Mouse (Mus musculus) lung, postnatal 0 days (tissue): ENCODE results near the gene Tap2. TPM values are rescaled to one million over a fixed set of nuclear protein-coding genes. Genes with fewer than 3 reads are reported as not detected.

Source experiments
- ATAC-seq: fragments of 200-750 bp; cut with Nextera tagmentation; 2 replicates; pipeline ENCODE4 v1.8.0; 2017; ENCODE audit warnings: moderate library complexity
- DNase-seq: peaks from one replicate; pipeline ENCODE4 v3.0.0-alpha.2; 2016; ENCODE audit warnings: low spot score
- H3K27ac ChIP-seq: fragments of 300-500 bp; sonication (generic); 2 replicates; pipeline ENCODE4 v1.5.1; 2014; ENCODE audit warnings: antibody characterized with exemption, mild to moderate bottlenecking, low read length, mixed read lengths
- H3K27me3 ChIP-seq: fragments of 300-500 bp; sonication (generic); replicated peaks from 2 replicates; pipeline ENCODE4 v1.6.1; 2014; ENCODE audit warnings: low read length, mixed read lengths; ENCODE audit not compliant: insufficient read depth
- H3K36me3 ChIP-seq: fragments of 300-500 bp; sonication (generic); 2 replicates; pipeline ENCODE4 v1.6.1; 2014; ENCODE audit warnings: low read length, mixed read lengths; ENCODE audit not compliant: insufficient read depth
- H3K4me1 ChIP-seq: fragments of 300-500 bp; sonication (generic); 2 replicates; pipeline ENCODE4 v1.6.1; 2014; ENCODE audit warnings: antibody characterized with exemption, low read depth, low read length, mixed read lengths; ENCODE audit not compliant: insufficient read depth
- H3K4me2 ChIP-seq: fragments of 300-500 bp; sonication (generic); replicated peaks from 2 replicates; pipeline ENCODE4 v1.6.1; 2014; ENCODE audit warnings: low read depth, mild to moderate bottlenecking, low read length, moderate library complexity, mixed read lengths
- H3K4me3 ChIP-seq: fragments of 300-500 bp; sonication (generic); 2 replicates; pipeline ENCODE4 v1.5.1; 2014; ENCODE audit warnings: low read depth, low read length
- H3K9ac ChIP-seq: fragments of 300-500 bp; sonication (generic); replicated peaks from 2 replicates; pipeline ENCODE4 v1.6.1; 2014; ENCODE audit warnings: low read depth, mild to moderate bottlenecking
- H3K9me3 ChIP-seq: fragments of 300-500 bp; sonication (generic); 2 replicates; pipeline ENCODE4 v1.6.1; 2016; ENCODE audit warnings: low read length, mixed read lengths
- CTCF ChIP-seq: IDR thresholded peaks from 2 replicates; pipeline ENCODE4 v1.5.1; 2016; ENCODE audit warnings: antibody characterized with exemption, mild to moderate bottlenecking
- EP300 ChIP-seq: IDR thresholded peaks from 2 replicates; pipeline ENCODE4 v1.6.1; 2016; ENCODE audit warnings: antibody characterized with exemption, mild to moderate bottlenecking, control low read depth
- WGBS: fragments of 180-500 bp; shearing (Covaris S2); extraction: QIAGEN DNeasy Blood & Tissue Kit; methylation state at CpG from one replicate; pipeline ENCODE4 v1.1.7; 2014; 5-methylcytosine and 5-hydroxymethylcytosine counted together
- polyA plus RNA-seq: library from polyadenylated mRNA; unstranded; fragments of >200 nt; fragmentation: Nextera tagmentation; extraction: Ambion mirVana; gene quantifications from 2 replicates; pipeline ENCODE4 v1.2.1, GENCODE M21; 2015

Tap2 gene
- polyA plus RNA-seq, 1 experiment from 2014 or later: 23.9 TPM

DNA sequence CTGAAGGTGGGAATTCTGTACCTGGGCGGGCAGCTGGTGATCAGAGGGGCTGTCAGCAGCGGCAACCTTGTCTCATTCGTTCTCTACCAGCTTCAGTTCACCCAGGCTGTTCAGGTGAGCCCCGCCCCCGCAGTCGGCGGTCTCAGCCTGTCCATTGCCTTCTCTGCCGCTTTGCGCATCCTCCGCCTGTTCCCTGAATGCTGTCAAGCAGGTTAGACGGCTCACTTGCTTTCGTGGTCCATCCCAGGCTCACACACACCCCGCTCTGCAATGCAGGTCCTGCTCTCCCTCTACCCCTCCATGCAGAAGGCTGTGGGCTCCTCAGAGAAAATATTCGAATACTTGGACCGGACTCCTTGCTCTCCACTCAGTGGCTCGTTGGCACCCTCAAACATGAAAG, 10.5 kb upstream of the Tap2 start:
- Histone ChIP-seq H3K9me3 (no peaks in the 10 kb centered on the region), H3K4me2 (no peak overlapping the region), H3K36me3 (no peaks in the 10 kb centered on the region), H3K27me3 (0 out of 2 replicates have a peak, but pooled peaks cover 7% of the 10 kb centered on the region), H3K27ac (no peak overlapping the region), H3K9ac (no peak overlapping the region), H3K4me3 (no peak overlapping the region), H3K4me1 (peaks cover 5% of the 10 kb centered on the region; the same call in 1 of the 2 replicates)
- ATAC-seq (peak; percentile 10; the same call in 1 of the 2 replicates), DNase-seq (peak; percentile 24)
- WGBS: 22% methylated on average over 16 of the region's 16 CpGs
- TF ChIP-seq EP300 (no peak), CTCF (no peak)

DNA sequence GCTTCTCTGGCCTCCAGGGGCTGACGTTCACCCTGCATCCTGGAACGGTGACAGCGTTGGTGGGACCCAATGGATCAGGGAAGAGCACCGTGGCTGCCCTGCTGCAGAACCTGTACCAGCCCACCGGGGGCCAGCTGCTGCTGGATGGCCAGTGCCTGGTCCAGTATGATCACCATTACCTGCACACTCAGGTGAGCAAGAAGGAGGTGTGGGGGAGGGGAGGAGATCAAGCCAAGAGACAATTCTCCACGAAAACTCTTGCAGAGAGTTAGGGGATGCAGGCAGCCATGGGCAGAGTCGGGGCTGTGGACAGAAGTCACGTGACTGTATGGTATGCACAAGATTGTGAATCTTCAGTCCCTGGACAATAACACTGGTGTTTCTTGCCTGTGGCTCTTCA, 9.9 kb upstream of the Tap2 start:
- no peak for TF ChIP-seq EP300
- TF ChIP-seq CTCF: no peak
- no peak overlapping the region for H3K27ac ChIP-seq
- no peaks in the 10 kb centered on the region for H3K4me1 ChIP-seq
- no peak overlapping the region for H3K4me2 ChIP-seq
- H3K4me3 ChIP-seq: no peak overlapping the region
- 0 out of 2 replicates have a peak, but pooled peaks cover 7% of the 10 kb centered on the region for H3K27me3 ChIP-seq
- DNase-seq (no peak), ATAC-seq (no peak)
- H3K9ac ChIP-seq: no peak overlapping the region
- WGBS: 47% methylated on average over 8 of the region's 8 CpGs
- H3K36me3 ChIP-seq: no peaks in the 10 kb centered on the region
- no peaks in the 10 kb centered on the region for H3K9me3 ChIP-seq

DNA sequence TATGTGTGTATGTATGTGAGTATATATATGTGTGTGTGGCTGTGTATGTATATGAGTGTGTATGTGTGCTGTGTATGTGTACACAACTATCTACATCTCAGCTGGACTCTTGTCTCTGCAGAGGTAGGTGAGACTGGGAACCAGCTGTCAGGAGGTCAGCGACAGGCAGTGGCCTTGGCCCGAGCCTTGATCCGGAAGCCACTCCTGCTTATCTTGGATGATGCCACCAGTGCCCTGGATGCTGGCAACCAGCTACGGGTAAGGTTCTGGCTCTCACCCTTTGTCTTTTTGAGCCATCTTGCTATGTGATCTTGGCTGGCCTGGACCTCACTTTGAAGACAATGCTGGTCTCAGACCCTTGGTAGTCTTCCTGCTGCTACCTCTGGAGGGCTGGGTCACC, 8.6 kb upstream of the Tap2 start:
- Histone ChIP-seq H3K27ac (no peak overlapping the region), H3K27me3 (0 out of 2 replicates have a peak, but pooled peaks cover 7% of the 10 kb centered on the region)

DNA sequence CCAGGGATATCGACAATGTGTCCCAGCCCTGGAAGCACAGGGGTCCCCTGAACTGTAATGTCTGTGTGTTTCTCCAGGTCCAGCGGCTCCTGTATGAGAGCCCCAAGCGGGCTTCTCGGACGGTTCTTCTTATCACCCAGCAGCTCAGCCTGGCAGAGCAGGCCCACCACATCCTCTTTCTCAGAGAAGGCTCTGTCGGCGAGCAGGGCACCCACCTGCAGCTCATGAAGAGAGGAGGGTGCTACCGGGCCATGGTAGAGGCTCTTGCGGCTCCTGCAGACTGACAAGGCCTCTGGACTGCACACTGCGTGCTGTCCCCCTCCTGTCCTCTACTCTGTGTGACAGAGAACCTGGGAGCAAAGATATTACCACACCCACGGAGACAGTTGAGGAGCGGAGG, 6.8 kb upstream of the Tap2 start:
- DNase-seq: no peak
- TF ChIP-seq EP300 (no peak), CTCF (no peak)
- H3K36me3 ChIP-seq: no peaks in the 10 kb centered on the region
- H3K27ac ChIP-seq: no peak overlapping the region
- H3K4me2 ChIP-seq: no peak overlapping the region
- no peaks in the 10 kb centered on the region for H3K4me1 ChIP-seq
- H3K9ac ChIP-seq: no peak overlapping the region
- 0 out of 2 replicates have a peak, but pooled peaks cover 7% of the 10 kb centered on the region for H3K27me3 ChIP-seq
- WGBS: 47% methylated on average over 12 of the region's 12 CpGs
- ATAC-seq: no peak
- no peak overlapping the region for H3K4me3 ChIP-seq
- H3K9me3 ChIP-seq: no peaks in the 10 kb centered on the region

More for the DNA sequence above, 8.6 kb upstream of the Tap2 start:
- Histone ChIP-seq H3K4me3 (no peak overlapping the region), H3K9me3 (no peaks in the 10 kb centered on the region), H3K9ac (no peak overlapping the region), H3K4me2 (no peak overlapping the region), H3K36me3 (no peaks in the 10 kb centered on the region), H3K4me1 (no peaks in the 10 kb centered on the region)
- WGBS: 92% methylated on average over 4 of the region's 4 CpGs
- ATAC-seq (no peak), DNase-seq (no peak)
- no peak for TF ChIP-seq EP300
- no peak for TF ChIP-seq CTCF

DNA sequence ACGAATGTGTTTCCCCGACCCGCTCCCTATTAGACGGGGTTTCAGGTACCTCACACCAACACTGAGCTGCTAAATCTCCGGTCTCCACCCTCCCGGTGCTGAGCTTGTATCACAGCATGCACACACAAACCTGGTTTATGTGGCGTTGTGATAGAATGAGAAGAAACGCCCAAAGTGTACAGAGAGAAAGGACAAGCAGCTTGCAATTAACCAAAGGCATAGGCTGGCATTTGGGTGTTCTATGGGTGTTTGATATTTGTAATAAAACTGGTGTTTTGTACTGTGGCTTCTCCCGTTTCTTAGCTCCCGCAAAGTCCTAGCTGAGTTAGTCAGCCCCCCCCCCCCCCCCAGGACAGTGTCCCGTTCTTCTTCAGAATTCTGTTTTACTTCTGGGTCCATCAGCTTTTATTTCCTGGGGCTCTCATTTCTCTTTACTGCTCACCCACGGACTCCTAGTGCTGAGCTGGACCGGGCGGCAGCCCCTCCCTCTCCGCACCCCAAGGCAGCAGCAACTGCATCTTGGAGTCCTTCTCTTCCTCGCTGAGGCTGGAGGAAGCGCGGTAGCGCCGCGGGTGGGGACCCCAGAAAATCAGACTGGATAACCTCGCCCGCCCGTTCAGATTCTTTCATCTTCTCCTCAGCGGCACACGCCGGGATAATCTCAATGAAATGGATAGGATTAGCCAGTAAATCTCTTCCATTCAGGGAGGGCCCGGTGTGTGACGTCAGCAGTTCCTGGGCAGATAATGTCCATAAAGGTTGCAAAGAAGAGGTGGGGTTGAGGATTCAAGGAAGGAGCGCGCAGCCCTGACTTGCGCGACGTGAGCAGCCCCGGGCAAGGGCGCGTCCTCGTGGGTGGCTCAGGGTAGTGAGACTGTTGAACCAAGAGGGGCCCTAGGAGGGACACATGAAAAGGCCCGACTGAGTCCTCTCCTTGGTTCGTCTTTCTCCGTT, 6.1 kb upstream of the Tap2 start, which contains the start of gene Psmb8:
Gene Psmb8, plus strand, starts transcription at position 781 of the 954 bp plus-strand sequence.
- DNase-seq: peak; percentile 97
- 8% methylated on average over 40 of the region's 41 CpGs for WGBS
- no peak within 1 kb of the TSS for H3K27ac ChIP-seq

DNA sequence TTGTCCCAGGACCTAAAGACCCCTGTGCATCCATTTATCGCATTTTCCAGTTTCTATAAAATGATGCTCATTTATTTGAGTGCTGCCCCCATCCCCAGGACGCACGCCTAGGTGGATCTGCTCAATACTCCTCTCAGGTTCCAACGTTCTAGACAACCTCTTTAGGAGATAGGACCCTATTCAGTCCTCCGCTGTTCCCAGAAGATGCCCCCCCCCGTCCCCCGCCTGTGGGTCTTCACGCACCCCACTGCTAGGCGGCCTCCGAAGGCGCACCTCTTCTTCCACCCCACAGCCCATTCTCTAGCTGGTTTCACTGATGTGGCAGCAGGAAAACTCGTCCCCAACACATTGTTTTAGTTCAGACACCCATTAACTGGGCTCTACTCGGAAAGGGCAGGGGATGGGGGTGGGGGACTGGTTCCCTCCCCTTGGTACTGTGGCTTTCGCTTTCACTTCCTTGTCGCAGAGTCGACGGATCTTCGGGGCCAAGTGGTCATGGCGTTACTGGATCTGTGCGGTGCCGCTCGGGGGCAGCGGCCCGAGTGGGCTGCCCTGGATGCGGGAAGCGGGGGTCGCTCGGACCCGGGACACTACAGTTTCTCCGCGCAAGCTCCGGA, 5.3 kb upstream of the Tap2 start:
- no peaks in the 10 kb centered on the region for H3K4me1 ChIP-seq
- no peaks in the 10 kb centered on the region for H3K9me3 ChIP-seq
- peak overlapping the region; percentile 73 for H3K4me3 ChIP-seq
- peak overlapping the region; percentile 83 for H3K4me2 ChIP-seq
- 1% methylated on average over 32 of the region's 32 CpGs for WGBS
- ATAC-seq: peak; percentile 72
- DNase-seq: peak; percentile 76
- no peak for TF ChIP-seq CTCF
- no peak for TF ChIP-seq EP300
- H3K27ac ChIP-seq: no peak overlapping the region
- no peaks in the 10 kb centered on the region for H3K36me3 ChIP-seq
- H3K9ac ChIP-seq: peak overlapping the region; percentile 40; the same call in 1 of the 2 replicates
- 0 out of 2 replicates have a peak, but pooled peaks cover 7% of the 10 kb centered on the region for H3K27me3 ChIP-seq

More for the DNA sequence above, 6.1 kb upstream of the Tap2 start, which contains the start of gene Psmb8:
- H3K27me3 ChIP-seq: 0 out of 2 replicates have a peak, but pooled peaks cover 7% of the 10 kb centered on the region
- H3K4me2 ChIP-seq: peak within 1 kb of the TSS; percentile 83
- H3K9me3 ChIP-seq: no peaks in the 10 kb centered on the region
- no peaks in the 10 kb centered on the region for H3K4me1 ChIP-seq
- peak within 1 kb of the TSS; percentile 73 for H3K4me3 ChIP-seq
- H3K9ac ChIP-seq: peak within 1 kb of the TSS; percentile 40; the same call in 1 of the 2 replicates
- TF ChIP-seq EP300 (no peak), CTCF (peak; percentile 2; the same call in 1 of the 2 replicates)
- peak; percentile 97 for ATAC-seq
- H3K36me3 ChIP-seq: no peaks in the 10 kb centered on the region
